Mouse (Mus musculus): ENCODE results near the gene Zfp949. TPM values are rescaled to one million over a fixed set of nuclear protein-coding genes. Genes with fewer than 3 reads are reported as not detected.
A peak's percentile ranks its signal among the peaks of the same experiment; 100 is the strongest.

Zfp949 gene
- polyA plus RNA-seq, 1 experiment, result 0.78 TPM

GRCm38 (mm10) chr9:88522569-88523334 lies 25.1 kb upstream of the Zfp949 start:
- Histone ChIP-seq H3K36me3 (replicated peaks; ENCODE audit: low read length) (peaks cover 20% of the 10 kb centered on the region), H3K4me3 (replicated peaks) (peak overlapping the region; percentile 95), H3K9me3 (no peaks in the 10 kb centered on the region), H3K27me3 (replicated peaks) (no peaks in the 10 kb centered on the region), H3K4me1 (peaks cover 25% of the 10 kb centered on the region)
- no peak for TF ChIP-seq GATA1 (IDR thresholded peaks at IDR 0.05; ENCODE audit: borderline replicate concordance, low read length)

DNA sequence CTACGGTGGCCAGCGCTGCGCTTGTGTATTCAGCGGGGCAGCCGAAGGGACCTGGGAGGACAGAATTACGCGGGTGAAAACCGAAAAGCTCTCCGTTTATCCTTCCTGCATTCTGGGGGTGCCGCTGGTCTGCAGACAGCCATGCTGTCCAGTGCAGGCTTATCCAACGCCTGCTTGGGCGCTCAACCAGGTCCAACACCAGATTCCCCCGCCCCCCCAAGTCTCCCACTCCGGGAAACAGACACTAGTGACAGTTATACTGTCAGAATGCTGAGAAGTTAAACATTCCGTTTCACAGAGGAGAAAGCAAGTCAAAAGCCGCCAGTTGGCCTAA lies 24.5 kb upstream of the Zfp949 start:
- Histone ChIP-seq H3K9me3 (no peaks in the 10 kb centered on the region), H3K4me3 (replicated peaks) (peak overlapping the region; percentile 95), H3K4me1 (peaks cover 25% of the 10 kb centered on the region), H3K27me3 (replicated peaks) (no peaks in the 10 kb centered on the region), H3K36me3 (replicated peaks; ENCODE audit: low read length) (peaks cover 20% of the 10 kb centered on the region)
- TF ChIP-seq FLI1 (IDR thresholded peaks at IDR 0.05; ENCODE audit: low read length) (no peak; the same call in 1 of the 2 replicates), GATA1 (IDR thresholded peaks at IDR 0.05; ENCODE audit: borderline replicate concordance, low read length) (no peak)

GRCm38 (mm10) chr9:88524367-88524766 lies 23.5 kb upstream of the Zfp949 start:
- Histone ChIP-seq H3K36me3 (replicated peaks; ENCODE audit: low read length) (peaks cover 18% of the 10 kb centered on the region), H3K4me3 (replicated peaks) (no peak overlapping the region), H3K9me3 (no peaks in the 10 kb centered on the region), H3K27me3 (replicated peaks) (no peaks in the 10 kb centered on the region), H3K4me1 (peaks cover 25% of the 10 kb centered on the region)
- no peak for TF ChIP-seq GATA1 (IDR thresholded peaks at IDR 0.05; ENCODE audit: borderline replicate concordance, low read length)
- no peak for TF ChIP-seq FLI1 (IDR thresholded peaks at IDR 0.05; ENCODE audit: low read length)

GRCm38 (mm10) chr9:88524796-88525195 lies 23.0 kb upstream of the Zfp949 start:
- Histone ChIP-seq H3K27me3 (replicated peaks) (no peaks in the 10 kb centered on the region), H3K4me1 (peaks cover 25% of the 10 kb centered on the region), H3K9me3 (no peaks in the 10 kb centered on the region), H3K36me3 (replicated peaks; ENCODE audit: low read length) (peaks cover 15% of the 10 kb centered on the region), H3K4me3 (replicated peaks) (no peak overlapping the region)
- TF ChIP-seq FLI1 (IDR thresholded peaks at IDR 0.05; ENCODE audit: low read length), result no peak
- no peak for TF ChIP-seq GATA1 (IDR thresholded peaks at IDR 0.05; ENCODE audit: borderline replicate concordance, low read length)

GRCm38 (mm10) chr9:88525341-88525740 lies 22.5 kb upstream of the Zfp949 start:
- no peaks in the 10 kb centered on the region for H3K9me3 ChIP-seq
- TF ChIP-seq FLI1 (IDR thresholded peaks at IDR 0.05; ENCODE audit: low read length) (no peak), GATA1 (IDR thresholded peaks at IDR 0.05; ENCODE audit: borderline replicate concordance, low read length) (no peak)
- H3K4me3 ChIP-seq (replicated peaks), result no peak overlapping the region
- peaks cover 21% of the 10 kb centered on the region for H3K4me1 ChIP-seq
- peaks cover 10% of the 10 kb centered on the region for H3K36me3 ChIP-seq (replicated peaks; ENCODE audit: low read length)
- H3K27me3 ChIP-seq (replicated peaks), result no peaks in the 10 kb centered on the region

- no peaks in the 10 kb centered on the region for H3K36me3 ChIP-seq (replicated peaks; ENCODE audit: low read length)
- H3K4me1 ChIP-seq, result peaks cover 12% of the 10 kb centered on the region
- H3K9me3 ChIP-seq, result no peaks in the 10 kb centered on the region
- H3K27me3 ChIP-seq (replicated peaks), result no peaks in the 10 kb centered on the region
- no peak overlapping the region for H3K4me3 ChIP-seq (replicated peaks)
- TF ChIP-seq GATA1 (IDR thresholded peaks at IDR 0.05; ENCODE audit: borderline replicate concordance, low read length), result no peak
- no peak for TF ChIP-seq FLI1 (IDR thresholded peaks at IDR 0.05; ENCODE audit: low read length)
Observed at GRCm38 (mm10) chr9:88527956-88528355, 19.9 kb upstream of the Zfp949 start.

- Histone ChIP-seq H3K4me1 (peaks cover 7% of the 10 kb centered on the region), H3K9me3 (no peaks in the 10 kb centered on the region), H3K27me3 (replicated peaks) (no peaks in the 10 kb centered on the region), H3K36me3 (replicated peaks; ENCODE audit: low read length) (no peaks in the 10 kb centered on the region), H3K4me3 (replicated peaks) (no peak overlapping the region)
- no peak for TF ChIP-seq GATA1 (IDR thresholded peaks at IDR 0.05; ENCODE audit: borderline replicate concordance, low read length)
- no peak for TF ChIP-seq FLI1 (IDR thresholded peaks at IDR 0.05; ENCODE audit: low read length)
Observed at GRCm38 (mm10) chr9:88528736-88529135, 19.1 kb upstream of the Zfp949 start.

DNA sequence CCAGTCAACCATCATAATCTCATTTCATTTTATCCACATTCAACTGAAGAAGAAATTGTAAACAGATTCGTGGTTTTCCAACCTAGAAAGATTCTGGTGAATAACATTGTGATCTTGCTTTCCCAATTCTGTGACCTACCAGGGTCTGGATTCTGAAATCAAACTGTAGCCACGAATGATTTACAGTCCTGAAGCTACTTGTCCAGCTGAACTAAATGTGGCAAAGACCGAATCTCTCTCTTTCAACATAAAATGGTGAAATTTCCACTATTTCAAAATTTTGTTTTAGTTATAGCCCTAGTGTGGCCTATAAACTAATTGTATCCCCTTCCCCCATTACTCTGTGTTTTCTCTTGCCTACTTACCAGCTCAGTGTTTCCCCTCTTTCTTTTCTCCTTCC lies 18.2 kb upstream of the Zfp949 start:
- no peaks in the 10 kb centered on the region for H3K36me3 ChIP-seq (replicated peaks; ENCODE audit: low read length)
- TF ChIP-seq GATA1 (IDR thresholded peaks at IDR 0.05; ENCODE audit: borderline replicate concordance, low read length), result no peak
- TF ChIP-seq FLI1 (IDR thresholded peaks at IDR 0.05; ENCODE audit: low read length), result no peak
- H3K27me3 ChIP-seq (replicated peaks), result no peaks in the 10 kb centered on the region
- H3K9me3 ChIP-seq, result no peaks in the 10 kb centered on the region
- no peak overlapping the region for H3K4me3 ChIP-seq (replicated peaks)
- H3K4me1 ChIP-seq, result peaks cover 5% of the 10 kb centered on the region

- Histone ChIP-seq H3K4me1 (peaks cover 5% of the 10 kb centered on the region), H3K9me3 (no peaks in the 10 kb centered on the region), H3K36me3 (replicated peaks; ENCODE audit: low read length) (no peaks in the 10 kb centered on the region), H3K4me3 (replicated peaks) (no peak overlapping the region), H3K27me3 (replicated peaks) (no peaks in the 10 kb centered on the region)
- TF ChIP-seq FLI1 (IDR thresholded peaks at IDR 0.05; ENCODE audit: low read length) (no peak), GATA1 (IDR thresholded peaks at IDR 0.05; ENCODE audit: borderline replicate concordance, low read length) (no peak)
Observed at GRCm38 (mm10) chr9:88529979-88530580, 17.7 kb upstream of the Zfp949 start.

DNA sequence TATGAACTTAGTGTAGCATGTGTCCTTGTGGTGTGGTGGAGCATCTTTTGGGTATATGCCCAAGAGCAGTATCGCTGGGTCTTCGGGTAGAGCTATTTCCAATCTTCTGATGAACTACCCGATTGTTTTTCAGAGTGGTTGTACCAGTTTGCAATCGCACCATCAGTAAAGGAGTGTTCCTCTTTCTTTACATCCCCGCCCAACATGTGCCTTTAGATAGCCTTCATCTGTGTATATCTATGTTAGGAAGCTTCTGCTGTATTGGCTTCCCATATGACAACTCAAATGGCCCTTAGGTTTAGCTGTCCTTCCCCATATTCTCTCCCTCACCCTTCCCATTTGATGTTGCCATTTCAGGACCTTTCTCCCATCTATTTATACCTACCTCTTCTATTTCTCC lies 13.7 kb upstream of the Zfp949 start:
- H3K27me3 ChIP-seq (replicated peaks), result no peaks in the 10 kb centered on the region
- no peaks in the 10 kb centered on the region for H3K9me3 ChIP-seq
- no peak for TF ChIP-seq GATA1 (IDR thresholded peaks at IDR 0.05; ENCODE audit: borderline replicate concordance, low read length)
- TF ChIP-seq FLI1 (IDR thresholded peaks at IDR 0.05; ENCODE audit: low read length), result no peak
- H3K4me3 ChIP-seq (replicated peaks), result no peak overlapping the region
- H3K36me3 ChIP-seq (replicated peaks; ENCODE audit: low read length), result no peaks in the 10 kb centered on the region
- peaks cover 15% of the 10 kb centered on the region for H3K4me1 ChIP-seq

Measured in megakaryocyte, embryonic 14.5 days (primary cell).